Mouse (Mus musculus): ENCODE results near the gene Bdkrb2.

Gene Bdkrb2

DNA sequence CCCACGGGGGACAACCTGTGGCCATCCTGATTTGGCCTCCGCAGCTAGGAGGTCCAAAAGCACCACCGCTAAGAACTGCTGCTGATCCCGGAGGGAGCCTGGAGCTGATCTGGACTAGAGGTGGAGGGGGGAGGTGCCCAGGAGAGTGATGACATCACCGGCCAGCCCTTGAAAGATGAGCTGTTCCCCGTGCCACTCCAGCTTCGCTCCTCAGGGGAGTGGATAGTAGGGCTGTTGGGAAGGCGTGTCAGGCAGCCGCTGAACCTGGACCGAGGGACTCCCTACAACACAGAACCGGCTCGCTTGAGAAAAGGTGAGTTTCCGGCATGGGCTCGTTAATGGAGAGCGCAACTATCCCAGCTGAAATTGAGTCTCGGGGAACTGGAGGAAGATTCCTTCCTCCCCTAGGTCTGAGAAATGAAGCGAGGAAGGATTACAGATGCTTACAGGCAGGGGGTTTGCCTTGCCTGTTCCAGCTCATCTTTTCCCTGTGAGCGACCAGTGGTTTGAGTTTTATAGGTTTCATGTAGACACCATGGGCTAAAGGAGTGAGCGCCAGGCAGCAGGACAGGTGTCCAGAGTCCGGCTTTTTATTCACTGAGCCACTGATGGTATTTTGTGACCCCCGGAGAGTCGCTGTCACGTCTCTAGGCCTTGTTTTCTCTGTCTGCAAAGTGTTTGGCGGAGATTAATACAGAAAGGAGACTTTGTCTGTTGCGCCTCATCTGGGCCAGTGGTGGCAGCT is at the start of gene Bdkrb2:
Bdkrb2 (plus strand) TSS at position 291 of the 745 bp plus-strand sequence.
- DNase-seq (ENCODE audit: low spot score in 2 of 2), result no peak

DNA sequence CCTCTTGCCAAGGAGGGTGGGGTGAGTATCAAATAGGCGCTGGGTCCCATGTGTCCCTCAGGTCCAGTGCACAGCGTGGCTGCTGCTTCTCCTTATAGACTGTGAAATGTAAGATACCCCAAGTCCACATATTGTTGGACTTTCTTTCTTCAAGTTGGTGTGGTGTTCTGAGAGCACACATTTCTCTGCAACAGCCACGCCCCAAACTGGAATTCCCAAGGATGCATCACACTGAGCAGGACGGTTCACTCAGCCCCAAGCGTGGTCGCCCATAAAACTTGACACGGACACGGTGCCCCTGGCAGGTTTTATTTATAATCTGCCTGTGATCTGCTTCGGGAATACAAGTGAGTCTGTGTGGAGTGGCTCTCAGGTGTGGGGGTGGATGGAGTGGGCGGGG is 48.9 kb upstream of the Bdkrb2 start:
- no peak for DNase-seq (ENCODE audit: low spot score in 2 of 2)

DNA sequence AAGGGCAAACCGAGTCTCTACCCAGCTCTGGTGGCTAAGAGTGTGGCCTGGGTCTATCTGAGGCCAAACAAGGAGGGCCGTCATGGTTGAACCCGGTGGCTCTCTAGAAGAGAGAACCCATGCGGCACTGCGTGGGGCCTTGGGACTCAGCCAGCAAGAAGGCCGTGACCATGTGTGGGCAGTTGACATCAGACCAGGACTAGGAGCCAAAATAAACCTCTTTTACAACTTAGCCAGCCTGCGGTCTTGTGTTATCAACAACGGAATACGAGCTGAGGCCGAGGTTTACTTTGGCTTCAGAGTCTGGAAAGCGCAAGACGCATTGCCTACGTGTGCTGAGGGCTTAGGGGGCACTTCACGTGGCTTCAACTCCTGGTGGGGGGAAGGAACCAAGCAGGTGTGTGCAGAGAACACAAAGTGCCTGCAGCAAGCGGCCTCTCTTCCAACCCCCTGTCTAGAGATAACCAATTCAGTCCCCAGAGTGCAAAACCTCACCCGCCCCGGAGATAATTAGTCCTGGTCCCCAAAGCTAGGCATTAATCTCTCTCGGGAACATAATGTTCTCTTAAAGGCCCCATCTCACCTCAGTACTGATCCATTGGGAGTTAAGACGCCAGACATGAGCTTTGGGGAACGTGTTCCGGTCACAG is 45.9 kb upstream of the Bdkrb2 start:
- no peak for DNase-seq (ENCODE audit: low spot score in 2 of 2)

DNA sequence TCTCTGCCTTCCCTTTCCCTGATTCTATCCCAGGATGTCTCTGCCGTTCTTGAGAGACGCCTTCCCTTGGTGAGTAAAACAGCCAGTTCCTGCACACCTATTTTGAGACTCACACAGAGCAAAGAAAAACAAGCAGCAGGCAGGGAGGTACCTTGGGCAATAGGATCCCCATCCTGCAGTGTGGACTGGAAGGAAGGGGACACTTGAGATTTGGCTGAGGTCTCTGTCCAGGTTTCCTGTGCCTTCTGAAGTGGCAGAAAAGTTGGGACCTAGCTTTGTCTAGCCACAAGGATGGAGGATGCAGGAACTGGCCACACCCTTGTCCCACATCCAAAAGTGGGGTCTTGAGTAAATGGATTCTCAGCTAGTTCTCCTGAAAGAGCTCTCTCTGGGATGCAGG is 43.2 kb upstream of the Bdkrb2 start:
- no peak for DNase-seq (ENCODE audit: low spot score in 2 of 2)

DNA sequence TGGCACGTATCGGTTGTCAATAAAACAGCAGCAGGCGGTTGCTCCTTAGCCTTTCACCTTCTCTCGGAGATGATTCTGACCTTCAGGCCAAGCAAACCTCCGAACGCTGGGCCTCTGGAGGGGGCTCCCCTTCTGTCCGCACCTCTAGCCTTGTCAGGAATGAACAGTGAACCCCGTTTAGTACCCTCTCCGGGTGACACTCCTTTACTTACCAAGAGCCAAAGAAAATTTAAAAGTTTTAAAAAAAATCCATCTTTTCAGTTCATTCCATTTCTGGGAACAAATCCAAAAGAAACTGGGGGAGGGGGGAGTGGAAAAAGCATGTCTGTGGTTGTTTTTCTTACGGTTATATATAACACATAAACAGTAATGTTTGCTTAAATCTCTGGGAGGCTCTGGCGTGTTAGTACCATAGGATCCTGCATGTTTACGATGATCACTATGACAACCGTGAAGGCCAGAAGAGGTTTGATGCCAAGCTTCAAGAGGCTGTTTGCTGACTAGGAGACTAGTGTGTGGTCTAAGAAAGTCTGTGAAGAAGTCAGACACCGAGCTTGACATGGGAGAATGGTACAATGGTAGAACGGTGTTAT is 41.8 kb upstream of the Bdkrb2 start:
- DNase-seq (ENCODE audit: low spot score in 2 of 2), result no peak

DNA sequence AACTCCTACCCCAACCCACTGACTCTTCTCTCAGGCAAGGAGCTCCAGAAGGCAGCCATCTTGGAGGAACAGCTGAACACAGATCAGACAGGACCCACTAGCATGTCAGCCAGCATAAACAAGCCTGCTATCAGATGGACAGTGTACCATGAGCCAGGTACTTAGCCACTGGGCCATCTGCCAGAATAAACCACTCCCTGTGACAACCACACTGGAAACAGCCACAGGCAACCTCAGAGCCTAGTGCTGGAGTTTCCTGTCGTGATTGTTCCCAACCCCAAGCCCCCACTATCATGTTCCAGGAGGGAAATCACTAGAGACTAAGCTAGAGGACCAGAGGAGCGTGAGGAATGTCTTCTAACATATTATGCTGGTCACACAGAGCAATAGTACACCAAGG is 39.3 kb upstream of the Bdkrb2 start:
- no peak for DNase-seq (ENCODE audit: low spot score in 2 of 2)

DNA sequence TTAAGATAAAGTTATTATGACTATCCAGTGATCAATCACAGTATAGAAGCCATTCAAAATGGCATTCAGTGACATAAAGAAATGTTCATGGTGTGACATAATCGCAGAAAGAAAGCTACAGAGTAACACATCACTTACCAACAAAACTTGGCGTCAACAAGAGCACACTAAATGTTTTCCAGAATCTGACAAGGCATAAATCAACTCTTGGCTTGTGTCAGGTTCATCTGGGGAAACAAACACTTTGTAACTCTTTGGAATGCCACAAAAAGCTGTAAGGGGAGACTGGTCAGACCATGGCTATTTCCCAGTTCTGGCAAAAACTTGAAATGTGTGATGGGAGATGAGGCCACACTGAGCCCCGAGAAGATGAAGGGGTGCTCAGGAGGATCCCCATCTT is 36.8 kb upstream of the Bdkrb2 start:
- no peak for DNase-seq (ENCODE audit: low spot score in 2 of 2)

DNA sequence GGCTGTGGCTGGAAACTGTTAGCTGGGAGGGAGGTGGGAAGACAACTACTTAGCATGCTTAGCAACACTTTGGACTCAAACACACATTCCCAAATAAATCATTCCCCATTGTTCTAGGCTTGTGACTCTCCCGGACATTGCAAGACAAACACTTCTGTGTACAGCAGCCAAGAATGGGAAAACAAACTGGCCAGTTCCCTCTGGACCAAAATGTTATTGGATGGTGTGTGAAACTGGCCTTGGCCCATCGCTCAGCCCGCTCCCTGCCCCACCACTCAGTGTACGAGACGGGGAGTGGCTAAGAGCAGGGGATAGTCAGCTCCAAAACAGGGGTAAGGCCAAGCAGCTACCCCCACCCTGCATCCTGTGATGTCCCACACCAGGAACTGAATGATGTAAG is 36.2 kb upstream of the Bdkrb2 start:
- peak in 1 of 2 experiments; percentile 23 for DNase-seq (ENCODE audit: low spot score in 2 of 2)

DNA sequence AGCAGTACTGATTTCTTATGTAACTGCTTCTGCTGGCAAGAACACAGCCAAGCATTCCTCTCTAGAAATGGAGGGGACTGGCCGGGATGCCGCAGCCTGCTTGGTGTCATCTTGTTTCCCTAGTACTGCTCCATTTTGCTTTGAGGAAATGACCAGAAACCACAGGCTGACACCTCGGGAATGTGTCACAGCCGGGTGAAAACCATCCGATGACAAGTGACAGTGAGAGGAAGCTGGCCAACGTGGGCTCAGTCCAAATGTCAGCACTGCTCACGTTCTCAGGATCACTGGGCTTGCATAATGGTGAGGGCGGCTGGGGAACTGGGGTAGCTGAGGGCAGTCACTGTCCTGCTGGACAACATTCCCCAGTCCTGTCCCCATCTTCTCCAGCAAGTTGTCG is 33.5 kb upstream of the Bdkrb2 start:
- peak in 1 of 2 experiments; percentile 43 for DNase-seq (ENCODE audit: low spot score in 2 of 2)

DNA sequence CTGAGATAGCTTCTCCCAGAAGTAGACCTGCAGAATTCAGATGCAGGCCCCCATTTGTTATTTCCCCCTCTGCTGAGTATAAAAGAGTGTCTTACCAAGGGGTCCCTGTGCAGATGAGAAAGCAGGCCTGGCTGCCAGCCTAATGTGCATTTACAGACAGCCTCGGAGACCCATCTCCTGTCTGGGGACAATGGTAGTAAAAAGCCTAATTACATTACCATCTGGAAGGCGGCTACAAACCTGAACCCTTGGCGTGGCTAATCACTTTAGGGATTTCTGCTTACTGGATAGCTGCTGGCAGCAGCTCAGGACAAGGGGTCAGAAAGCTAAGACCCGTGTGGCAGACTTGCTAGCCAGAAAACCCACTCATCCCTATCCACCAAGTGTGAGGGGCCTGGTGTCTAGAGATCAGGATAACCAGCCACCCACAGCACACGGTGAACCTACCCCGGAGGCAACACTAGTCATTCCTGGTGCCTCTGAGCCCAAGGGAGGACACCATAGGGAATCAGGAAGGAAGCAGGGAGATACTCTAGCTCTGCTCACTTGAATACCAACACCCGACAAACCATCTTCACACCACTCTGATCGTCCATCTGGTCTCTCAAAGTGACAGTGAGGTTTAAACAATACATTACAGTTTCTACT is 31.2 kb upstream of the Bdkrb2 start:
- DNase-seq (ENCODE audit: low spot score in 2 of 2), result no peak

DNA sequence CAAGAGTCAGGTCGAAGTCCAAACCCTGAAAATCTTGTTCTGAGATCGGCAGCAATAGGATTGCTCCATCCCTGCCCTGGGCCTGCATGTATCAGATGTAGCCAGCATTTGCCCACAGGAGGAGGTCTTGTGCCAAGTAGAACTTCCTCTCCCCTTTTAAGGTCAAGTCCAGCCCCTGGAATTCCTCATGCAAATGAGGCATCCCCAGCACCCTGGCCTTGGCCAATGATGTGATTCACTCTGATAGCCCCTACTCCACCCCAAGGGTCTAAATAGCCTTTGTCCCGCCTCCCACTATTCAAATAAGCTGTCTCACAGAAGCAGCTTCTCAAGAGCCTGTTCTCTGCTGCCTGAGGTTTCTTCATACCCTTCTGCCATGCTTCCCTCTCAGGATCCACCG is 28.2 kb upstream of the Bdkrb2 start:
- DNase-seq (ENCODE audit: low spot score in 2 of 2), result no peak

DNA sequence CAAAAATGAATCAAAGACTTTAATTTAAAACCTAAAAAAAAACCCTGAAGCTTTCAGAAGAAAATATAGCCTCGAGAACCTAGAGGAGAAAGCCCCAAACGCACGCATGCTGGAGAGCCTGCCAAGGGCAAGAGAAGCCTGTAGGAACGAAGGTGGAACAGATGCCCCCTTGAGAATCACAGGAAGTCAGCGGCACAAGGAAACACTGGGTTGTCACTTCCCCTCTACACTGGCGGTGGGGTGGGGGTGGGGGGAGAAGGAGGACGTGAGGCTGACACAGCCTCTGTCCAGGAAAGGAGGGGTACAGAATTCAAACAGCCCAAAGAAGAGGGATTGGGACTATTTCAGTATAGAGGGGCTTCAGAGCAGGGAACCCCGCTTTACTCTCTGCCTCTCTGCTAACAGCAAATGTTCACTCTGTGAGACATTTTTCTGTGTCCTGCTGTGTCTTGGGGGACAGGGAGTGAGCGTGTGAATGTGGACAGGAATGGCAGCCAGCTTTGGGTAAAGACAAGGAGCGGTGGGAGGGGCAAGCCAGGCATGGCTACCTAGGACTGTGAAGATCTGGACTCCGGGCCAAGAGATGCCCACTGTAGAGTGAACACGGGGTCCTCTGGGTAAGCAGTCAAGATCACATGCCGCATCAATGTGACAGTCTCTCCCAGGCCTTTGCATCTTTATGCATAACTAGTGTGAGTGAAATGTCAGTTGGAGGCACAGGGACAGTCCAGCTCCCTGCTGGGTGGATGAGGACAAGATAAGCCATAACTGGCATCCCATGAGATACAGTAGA is 26.9 kb upstream of the Bdkrb2 start:
- DNase-seq (ENCODE audit: low spot score in 2 of 2), result peak in 1 of 2 experiments; percentile 39

DNA sequence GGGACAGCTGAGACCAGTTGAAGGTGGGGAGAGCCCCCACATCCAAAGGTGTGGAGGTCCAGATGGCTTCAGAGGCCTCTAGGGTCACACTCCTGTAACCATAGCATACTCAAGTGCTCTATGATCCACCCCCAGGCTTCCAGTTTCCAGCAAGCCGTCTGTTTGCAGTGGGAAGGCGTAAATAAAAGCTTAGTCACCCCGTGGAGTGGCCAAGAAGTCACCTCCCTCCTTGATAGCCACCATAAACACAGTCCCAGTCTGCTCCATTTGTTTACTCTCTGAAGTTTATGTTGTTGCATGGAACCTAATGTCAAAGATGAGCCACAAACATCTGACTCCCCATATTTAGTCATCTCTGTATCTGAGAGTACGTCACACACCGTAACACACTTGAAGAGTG is 25.9 kb upstream of the Bdkrb2 start:
- DNase-seq (ENCODE audit: low spot score in 2 of 2), result no peak

DNA sequence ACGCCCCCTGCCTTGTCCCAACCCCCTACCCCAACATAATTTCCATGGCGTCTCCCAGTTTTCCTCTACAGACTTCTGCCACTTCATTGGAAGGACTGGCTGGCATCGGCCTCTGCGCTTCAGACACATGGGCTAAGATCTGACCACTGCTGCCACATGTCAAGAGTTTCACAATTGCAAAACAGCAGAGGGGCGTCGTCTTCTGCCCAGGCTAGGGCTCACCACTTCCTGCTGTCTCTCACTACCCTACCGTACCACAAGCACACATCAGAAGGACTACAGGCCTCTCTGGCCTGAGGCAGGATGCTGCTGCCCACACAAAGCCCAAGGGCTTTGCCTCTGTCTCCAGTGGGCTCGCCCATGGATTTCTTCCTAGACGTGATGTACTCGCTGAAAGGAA is 23.4 kb upstream of the Bdkrb2 start:
- DNase-seq (ENCODE audit: low spot score in 2 of 2), result no peak

DNA sequence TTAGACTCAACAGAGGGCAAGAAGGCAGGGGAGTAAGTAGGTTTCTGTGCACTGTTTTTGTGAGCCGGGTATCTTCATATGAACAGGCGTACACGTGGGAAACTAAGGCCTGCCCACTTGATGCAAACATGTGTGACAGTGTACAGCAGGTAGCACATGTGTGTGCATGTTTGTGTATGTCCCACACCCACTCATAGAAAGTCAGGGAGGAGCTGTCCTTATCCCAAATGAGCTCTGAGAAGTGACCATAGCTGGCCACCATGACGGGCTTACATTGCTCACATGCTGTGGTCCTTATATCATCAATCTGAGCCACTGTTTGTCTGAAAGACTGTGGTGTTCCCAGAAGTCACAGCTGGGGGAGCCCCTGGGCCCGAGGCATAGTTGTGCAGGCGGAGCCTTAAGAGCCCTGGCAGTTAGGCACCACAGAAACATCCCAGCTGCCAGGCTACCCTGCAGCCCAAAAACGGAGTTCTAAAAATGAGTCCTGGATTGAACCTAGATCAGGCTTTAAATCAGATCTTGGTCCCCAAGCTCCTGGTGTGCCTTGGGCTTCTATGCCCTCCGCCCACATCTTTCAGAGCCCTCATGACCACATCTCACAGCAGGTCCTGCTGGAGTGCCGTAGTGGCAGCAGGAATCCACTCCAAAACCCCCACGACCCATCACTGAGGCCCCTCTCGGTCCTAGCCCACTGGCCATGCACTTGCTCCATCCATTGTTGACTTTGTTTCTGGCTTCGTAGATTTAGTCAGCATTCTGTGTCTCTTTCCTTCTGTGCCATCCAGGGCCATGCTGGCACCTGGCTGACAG is 21.2 kb upstream of the Bdkrb2 start:
- no peak for DNase-seq (ENCODE audit: low spot score in 2 of 2)

DNA sequence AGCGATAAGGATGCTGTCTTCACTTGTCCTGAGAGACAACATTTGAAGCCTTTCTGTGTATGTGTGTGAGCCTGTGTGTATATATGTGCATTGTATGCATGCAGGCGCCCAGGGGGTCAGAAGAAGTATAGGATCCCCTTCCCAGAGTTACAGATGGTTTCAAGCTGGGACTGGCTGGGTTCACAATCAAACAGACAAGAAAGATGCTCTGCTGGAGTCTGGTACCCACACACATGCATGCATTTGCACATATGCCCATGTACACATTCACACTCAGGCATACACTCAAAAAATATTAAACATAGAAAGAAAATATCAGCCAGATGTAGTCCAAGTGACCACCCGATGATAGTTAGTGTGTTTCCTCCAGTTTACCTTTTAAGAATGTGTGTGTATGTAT is 20.5 kb upstream of the Bdkrb2 start:
- DNase-seq (ENCODE audit: low spot score in 2 of 2), result no peak

DNA sequence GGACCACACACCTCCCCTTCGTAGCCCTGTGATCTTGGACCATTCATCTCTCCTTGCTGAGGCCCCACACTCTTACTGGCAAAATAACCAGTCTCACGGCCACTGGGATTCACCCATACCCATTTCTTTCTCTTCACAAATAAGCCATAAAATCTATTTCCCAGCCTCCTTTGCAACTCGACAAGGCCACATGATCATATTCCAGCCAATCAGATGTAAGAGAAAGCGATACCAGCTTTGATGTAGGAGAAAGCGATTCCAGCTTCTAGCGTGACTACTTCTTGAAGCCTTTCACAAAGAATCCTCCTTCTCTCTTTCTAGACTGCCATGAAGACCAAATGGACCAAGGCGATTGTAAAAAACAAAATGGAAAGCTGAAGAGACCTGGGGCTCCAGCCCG is 19.9 kb upstream of the Bdkrb2 start:
- DNase-seq (ENCODE audit: low spot score in 2 of 2), result no peak

DNA sequence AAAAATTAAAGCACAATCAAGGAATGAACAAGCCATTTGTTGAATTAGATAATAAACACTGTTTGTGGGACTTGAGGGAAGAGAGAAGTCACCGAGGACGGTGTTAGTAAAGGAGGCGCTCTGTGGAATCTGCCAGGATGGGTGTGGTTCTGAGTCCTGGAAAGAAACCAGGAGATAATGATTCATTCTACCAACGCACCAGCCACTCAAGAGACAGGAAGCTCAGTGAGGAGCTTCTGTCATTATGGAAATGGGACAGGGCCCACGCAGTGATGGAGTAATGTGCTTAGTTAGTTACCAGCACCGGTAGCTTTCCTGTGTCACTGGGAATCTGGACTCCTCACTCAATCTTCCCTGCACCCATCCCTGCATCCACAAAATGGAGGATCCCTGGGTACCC is 19.3 kb upstream of the Bdkrb2 start:
- DNase-seq (ENCODE audit: low spot score in 2 of 2), result no peak

DNA sequence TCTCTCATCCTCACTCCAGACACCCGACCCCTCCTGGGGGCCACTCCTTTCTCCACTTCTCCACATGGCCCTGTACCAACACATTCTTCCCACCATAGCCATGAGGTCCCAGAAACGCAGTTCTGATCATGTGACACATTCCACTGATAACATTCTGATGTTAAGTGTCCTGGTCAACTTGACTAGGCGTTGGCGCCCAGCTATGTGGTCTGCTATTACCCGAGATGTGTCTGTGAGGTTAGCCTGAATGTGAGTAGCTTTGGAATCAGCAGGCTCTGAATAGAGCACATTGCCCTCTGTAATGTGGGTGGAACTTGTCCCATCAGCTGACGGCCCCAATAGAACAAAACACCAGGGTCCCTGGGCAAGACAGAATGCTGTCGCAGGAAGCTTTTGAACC is 18.2 kb upstream of the Bdkrb2 start:
- DNase-seq (ENCODE audit: low spot score in 2 of 2), result no peak

DNA sequence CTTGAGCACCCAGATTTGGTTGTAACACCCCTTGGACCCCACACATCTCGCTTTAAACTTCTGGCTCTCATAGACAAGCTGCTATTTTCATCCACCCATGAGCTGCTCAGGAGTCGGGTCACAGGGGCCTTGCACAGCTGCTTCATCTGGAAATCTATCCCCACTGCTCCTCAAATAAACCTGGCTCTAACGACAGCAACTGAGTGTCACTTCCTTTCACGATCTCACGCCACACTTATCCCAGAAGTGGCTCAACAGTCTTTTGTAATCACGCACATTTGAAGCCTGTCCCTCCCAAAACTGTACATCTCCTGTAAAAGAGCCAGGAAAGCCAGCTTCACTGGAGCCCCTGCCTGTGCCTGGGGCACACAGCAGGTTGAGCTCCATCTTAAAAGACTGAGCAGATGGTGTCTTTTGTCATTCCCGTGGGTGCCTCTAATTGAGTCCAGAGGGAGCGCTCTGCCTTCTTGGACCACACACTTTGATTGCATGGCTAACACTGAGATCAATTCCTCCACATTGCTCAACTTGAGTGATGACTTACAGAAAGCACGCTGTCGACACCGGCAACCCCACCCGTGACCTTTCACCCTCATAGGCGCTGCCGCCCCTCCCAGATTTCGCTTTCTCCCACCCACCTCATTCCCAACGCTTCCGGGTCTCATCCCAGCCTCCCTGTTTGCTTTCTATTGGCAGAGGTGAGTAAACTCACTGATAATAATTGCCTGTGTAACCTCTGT is 17.2 kb upstream of the Bdkrb2 start:
- no peak for DNase-seq (ENCODE audit: low spot score in 2 of 2)

Measured in cerebellum, postnatal 4 days (tissue).